Mouse (Mus musculus): ENCODE results near the gene Birc6. TPM values are rescaled to one million over a fixed set of nuclear protein-coding genes. Genes with fewer than 3 reads are reported as not detected.
"Not testable (repeated sequence)": the region's sequence is repeated elsewhere in the genome, so short reads cannot be mapped to it uniquely, and the experiment has no call there.

Birc6 gene
- polyA plus RNA-seq, 1 experiment from 2014 or later, result 46.6 TPM

GRCm38 (mm10) chr17:74673251-74673650 is 145.2 kb downstream of the Birc6 start:
- Histone ChIP-seq H3K36me3 (ENCODE audit: control insufficient read depth, insufficient read depth) (peaks cover 40% of the 10 kb centered on the region), H3K27me3 (ENCODE audit: control insufficient read depth, insufficient read depth, low read length) (no peaks in the 10 kb centered on the region)
- no peak for ATAC-seq (replicated peaks; ENCODE audit: extremely low read depth, insufficient read depth, low FRiP score)

GRCm38 (mm10) chr17:74678061-74678460 is 150.0 kb downstream of the Birc6 start:
- H3K27ac ChIP-seq (ENCODE audit: low read length), result no peak overlapping the region
- no peaks in the 10 kb centered on the region; the same call in 1 of the 2 replicates for H3K9me3 ChIP-seq (replicated peaks; ENCODE audit: control insufficient read depth, low read length)
- no peak overlapping the region for H3K9ac ChIP-seq (ENCODE audit: low read length)
- no peak overlapping the region for H3K4me2 ChIP-seq (ENCODE audit: low read depth, low read length)
- no peak overlapping the region for H3K4me3 ChIP-seq (ENCODE audit: low read length)
- no peaks in the 10 kb centered on the region for H3K27me3 ChIP-seq (ENCODE audit: control insufficient read depth, insufficient read depth, low read length)
- H3K36me3 ChIP-seq (ENCODE audit: control insufficient read depth, insufficient read depth), result peaks cover 31% of the 10 kb centered on the region
- H3K4me1 ChIP-seq (ENCODE audit: control insufficient read depth, insufficient read depth, low read length), result no peaks in the 10 kb centered on the region
- 90% methylated on average over 8 of the region's 8 CpGs for WGBS
- no peak for ATAC-seq (replicated peaks; ENCODE audit: extremely low read depth, insufficient read depth, low FRiP score)

More at GRCm38 (mm10) chr17:74673251-74673650, 145.2 kb downstream of the Birc6 start:
- Histone ChIP-seq H3K4me2 (ENCODE audit: low read depth, low read length) (no peak overlapping the region), H3K9me3 (replicated peaks; ENCODE audit: control insufficient read depth, low read length) (no peaks in the 10 kb centered on the region), H3K4me3 (ENCODE audit: low read length) (no peak overlapping the region), H3K4me1 (ENCODE audit: control insufficient read depth, insufficient read depth, low read length) (no peaks in the 10 kb centered on the region), H3K9ac (ENCODE audit: low read length) (no peak overlapping the region), H3K27ac (ENCODE audit: low read length) (no peak overlapping the region)

DNA sequence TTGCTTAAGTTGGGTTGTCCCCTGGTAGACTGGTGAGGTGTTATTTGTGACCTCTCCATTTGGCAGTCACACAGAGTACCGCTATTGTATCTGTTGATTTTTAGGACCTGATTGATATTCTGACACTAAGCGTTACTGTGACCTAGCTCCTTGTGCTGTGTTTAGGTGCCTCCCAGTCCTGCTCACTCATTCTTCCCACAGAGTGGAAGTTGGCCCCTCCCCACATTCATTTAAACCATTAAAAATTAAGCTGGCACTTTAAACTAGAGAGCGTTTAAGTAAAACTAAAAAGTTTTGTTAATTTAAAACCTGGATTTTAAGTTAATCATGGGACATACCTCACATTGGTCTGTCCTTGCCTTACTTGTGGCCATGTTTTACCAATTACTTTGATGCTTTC is 156.8 kb downstream of the Birc6 start:
- Histone ChIP-seq H3K4me1 (ENCODE audit: control insufficient read depth, insufficient read depth, low read length) (no peaks in the 10 kb centered on the region), H3K27me3 (ENCODE audit: control insufficient read depth, insufficient read depth, low read length) (no peaks in the 10 kb centered on the region), H3K27ac (ENCODE audit: low read length) (no peak overlapping the region), H3K4me3 (ENCODE audit: low read length) (no peak overlapping the region), H3K4me2 (ENCODE audit: low read depth, low read length) (no peak overlapping the region), H3K36me3 (ENCODE audit: control insufficient read depth, insufficient read depth) (peaks cover 11% of the 10 kb centered on the region), H3K9me3 (replicated peaks; ENCODE audit: control insufficient read depth, low read length) (no peaks in the 10 kb centered on the region; the same call in 1 of the 2 replicates), H3K9ac (ENCODE audit: low read length) (no peak overlapping the region)
- ATAC-seq (replicated peaks; ENCODE audit: extremely low read depth, insufficient read depth, low FRiP score), result no peak
- WGBS, result 90% methylated on average over 3 of the region's 3 CpGs

DNA sequence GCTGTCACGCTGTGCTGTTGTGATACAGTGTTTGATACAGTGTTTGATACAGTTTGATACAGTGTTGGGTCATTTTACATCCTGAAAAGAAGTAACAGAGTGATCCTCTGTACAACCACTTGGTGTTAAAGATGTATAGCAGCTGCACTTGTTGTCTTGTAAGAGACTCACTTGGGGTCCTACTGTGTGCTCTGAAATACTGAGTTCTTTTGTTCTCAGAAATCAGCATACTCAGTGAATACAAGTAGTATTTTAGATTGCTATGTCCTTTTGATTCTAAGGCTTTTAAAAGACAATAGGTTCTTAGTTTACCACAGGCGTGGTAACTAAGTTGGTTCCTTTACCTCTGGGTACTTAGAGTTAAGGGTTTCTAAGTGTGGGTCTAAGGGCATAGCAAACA is 160.5 kb downstream of the Birc6 start:
- no peaks in the 10 kb centered on the region for H3K4me1 ChIP-seq (ENCODE audit: control insufficient read depth, insufficient read depth, low read length)
- H3K27ac ChIP-seq (ENCODE audit: low read length), result no peak overlapping the region
- H3K4me3 ChIP-seq (ENCODE audit: low read length), result no peak overlapping the region
- H3K4me2 ChIP-seq (ENCODE audit: low read depth, low read length), result no peak overlapping the region
- H3K9me3 ChIP-seq (replicated peaks; ENCODE audit: control insufficient read depth, low read length), result no peaks in the 10 kb centered on the region
- WGBS, result 92% methylated on average over 2 of the region's 2 CpGs
- H3K27me3 ChIP-seq (ENCODE audit: control insufficient read depth, insufficient read depth, low read length), result no peaks in the 10 kb centered on the region
- H3K36me3 ChIP-seq (ENCODE audit: control insufficient read depth, insufficient read depth), result peaks cover 28% of the 10 kb centered on the region
- H3K9ac ChIP-seq (ENCODE audit: low read length), result no peak overlapping the region
- no peak for ATAC-seq (replicated peaks; ENCODE audit: extremely low read depth, insufficient read depth, low FRiP score)

- Histone ChIP-seq H3K27me3 (ENCODE audit: control insufficient read depth, insufficient read depth, low read length) (no peaks in the 10 kb centered on the region), H3K9ac (ENCODE audit: low read length) (no peak overlapping the region), H3K4me2 (ENCODE audit: low read depth, low read length) (no peak overlapping the region), H3K36me3 (ENCODE audit: control insufficient read depth, insufficient read depth) (peaks cover 28% of the 10 kb centered on the region), H3K4me3 (ENCODE audit: low read length) (no peak overlapping the region), H3K4me1 (ENCODE audit: control insufficient read depth, insufficient read depth, low read length) (no peaks in the 10 kb centered on the region), H3K9me3 (replicated peaks; ENCODE audit: control insufficient read depth, low read length) (no peaks in the 10 kb centered on the region), H3K27ac (ENCODE audit: low read length) (no peak overlapping the region)
- 92% methylated on average over 4 of the region's 4 CpGs for WGBS
- ATAC-seq (replicated peaks; ENCODE audit: extremely low read depth, insufficient read depth, low FRiP score), result no peak
These were observed 161.3 kb downstream of the Birc6 start for GRCm38 (mm10) chr17:74689406-74689805.

GRCm38 (mm10) chr17:74701661-74702060 is 173.6 kb downstream of the Birc6 start:
- ATAC-seq (replicated peaks; ENCODE audit: extremely low read depth, insufficient read depth, low FRiP score); H3K4me1 ChIP-seq (ENCODE audit: control insufficient read depth, insufficient read depth, low read length); H3K27ac ChIP-seq (ENCODE audit: low read length); H3K9ac ChIP-seq (ENCODE audit: low read length); H3K4me3 ChIP-seq (ENCODE audit: low read length); H3K4me2 ChIP-seq (ENCODE audit: low read depth, low read length); H3K27me3 ChIP-seq (ENCODE audit: control insufficient read depth, insufficient read depth, low read length); H3K9me3 ChIP-seq (replicated peaks; ENCODE audit: control insufficient read depth, low read length): not testable (repeated sequence)
- 100% methylated on average over 2 of the region's 2 CpGs for WGBS
- H3K36me3 ChIP-seq (ENCODE audit: control insufficient read depth, insufficient read depth), result peaks cover 54% of the 10 kb centered on the region

- Histone ChIP-seq H3K36me3 (ENCODE audit: control insufficient read depth, insufficient read depth) (peaks cover 25% of the 10 kb centered on the region), H3K4me1 (ENCODE audit: control insufficient read depth, insufficient read depth, low read length) (no peaks in the 10 kb centered on the region), H3K9ac (ENCODE audit: low read length) (no peak overlapping the region), H3K4me2 (ENCODE audit: low read depth, low read length) (no peak overlapping the region), H3K4me3 (ENCODE audit: low read length) (no peak overlapping the region), H3K27me3 (ENCODE audit: control insufficient read depth, insufficient read depth, low read length) (no peaks in the 10 kb centered on the region), H3K27ac (ENCODE audit: low read length) (no peak overlapping the region), H3K9me3 (replicated peaks; ENCODE audit: control insufficient read depth, low read length) (no peaks in the 10 kb centered on the region)
- no peak for ATAC-seq (replicated peaks; ENCODE audit: extremely low read depth, insufficient read depth, low FRiP score)
- WGBS, result 69% methylated on average over 5 of the region's 5 CpGs
These were observed 177.4 kb downstream of the Birc6 start for GRCm38 (mm10) chr17:74705480-74705879.

GRCm38 (mm10) chr17:74706593-74706992 is 178.5 kb downstream of the Birc6 start:
- ATAC-seq (replicated peaks; ENCODE audit: extremely low read depth, insufficient read depth, low FRiP score), result no peak
- H3K4me1 ChIP-seq (ENCODE audit: control insufficient read depth, insufficient read depth, low read length), result no peaks in the 10 kb centered on the region
- H3K36me3 ChIP-seq (ENCODE audit: control insufficient read depth, insufficient read depth), result peaks cover 17% of the 10 kb centered on the region
- H3K9ac ChIP-seq (ENCODE audit: low read length), result no peak overlapping the region
- H3K27ac ChIP-seq (ENCODE audit: low read length), result no peak overlapping the region
- no peak overlapping the region for H3K4me2 ChIP-seq (ENCODE audit: low read depth, low read length)
- H3K4me3 ChIP-seq (ENCODE audit: low read length), result no peak overlapping the region
- H3K27me3 ChIP-seq (ENCODE audit: control insufficient read depth, insufficient read depth, low read length), result no peaks in the 10 kb centered on the region
- no peaks in the 10 kb centered on the region for H3K9me3 ChIP-seq (replicated peaks; ENCODE audit: control insufficient read depth, low read length)

GRCm38 (mm10) chr17:74707637-74708152 is 179.6 kb downstream of the Birc6 start:
- Histone ChIP-seq H3K4me2 (ENCODE audit: low read depth, low read length) (no peak overlapping the region), H3K36me3 (ENCODE audit: control insufficient read depth, insufficient read depth) (peaks cover 10% of the 10 kb centered on the region), H3K4me1 (ENCODE audit: control insufficient read depth, insufficient read depth, low read length) (no peaks in the 10 kb centered on the region), H3K27ac (ENCODE audit: low read length) (no peak overlapping the region), H3K9ac (ENCODE audit: low read length) (no peak overlapping the region), H3K27me3 (ENCODE audit: control insufficient read depth, insufficient read depth, low read length) (no peaks in the 10 kb centered on the region), H3K4me3 (ENCODE audit: low read length) (no peak overlapping the region), H3K9me3 (replicated peaks; ENCODE audit: control insufficient read depth, low read length) (no peaks in the 10 kb centered on the region)
- whole genome bisulfite sequencing, result 85% methylated on average over 7 of the region's 7 CpGs
- no peak for ATAC-seq (replicated peaks; ENCODE audit: extremely low read depth, insufficient read depth, low FRiP score)
